Mouse (Mus musculus) T-helper 17 cell (primary cell): ENCODE measurements at regions not wholly inside any gene's neighbourhood (a gene's known extent, or its start where the extent isn't known, plus 50 kb on each side); places are given as distances from the start of the nearest gene placed in this dataset.

Source experiments
- in situ Hi-C, 2 experiments: fragments of 300-600 bp; cut with MboI, MseI; formaldehyde crosslinking; loops; 1 replicate in 1 of 2; 2 replicates in 1 of 2; pipeline ENCODE4 v1.15.1; 2025; ENCODE audit warnings: high pct_unique_total_duplicates in 2 of 2

DNA sequence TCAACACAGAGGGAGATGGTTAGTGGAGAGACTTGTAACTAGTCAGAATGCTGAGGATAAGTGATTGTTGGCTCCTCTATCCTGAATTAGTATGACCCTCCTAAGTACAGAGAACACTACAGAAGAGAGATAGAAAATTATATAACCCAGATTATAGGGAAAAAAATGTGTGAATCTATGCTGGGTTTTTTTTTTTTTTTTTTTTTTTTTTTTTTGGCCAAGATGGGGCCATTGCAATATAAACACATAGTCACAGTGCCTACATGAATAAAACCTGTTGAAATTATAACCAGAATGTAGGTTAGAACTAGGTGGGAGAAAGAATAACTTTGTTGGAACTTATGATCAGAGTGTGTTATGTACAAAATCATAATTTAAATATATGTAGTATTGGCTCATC is 464.9 kb upstream of the Adcyap1 start:
- in situ Hi-C loops = loop anchor here in 1 of 2 experiments (10.0 kb wide), 1 partner anchor 1761 kb away; no protein-coding TSS in a partner anchor

DNA sequence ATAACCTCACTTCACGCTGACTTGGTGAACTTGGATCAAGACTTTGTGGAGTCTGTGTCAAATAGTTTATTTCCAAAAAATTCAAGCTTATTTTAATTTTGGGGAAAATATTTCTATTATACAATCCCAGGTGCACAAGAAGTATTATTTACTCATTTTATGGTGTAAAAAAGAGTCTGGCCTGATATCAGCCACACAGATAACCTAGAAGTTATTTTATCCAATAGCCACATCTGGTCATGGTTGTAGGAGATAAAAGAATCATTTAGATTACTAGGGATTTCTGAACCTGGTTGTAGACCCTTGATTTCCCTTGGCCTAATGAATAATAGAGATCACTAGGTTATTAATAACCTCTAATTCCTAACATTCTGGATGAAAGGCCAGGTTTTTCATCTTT is 450.6 kb upstream of the Adcyap1 start:
- in situ Hi-C loops = no loop called here
